In the genomic region with DNA sequence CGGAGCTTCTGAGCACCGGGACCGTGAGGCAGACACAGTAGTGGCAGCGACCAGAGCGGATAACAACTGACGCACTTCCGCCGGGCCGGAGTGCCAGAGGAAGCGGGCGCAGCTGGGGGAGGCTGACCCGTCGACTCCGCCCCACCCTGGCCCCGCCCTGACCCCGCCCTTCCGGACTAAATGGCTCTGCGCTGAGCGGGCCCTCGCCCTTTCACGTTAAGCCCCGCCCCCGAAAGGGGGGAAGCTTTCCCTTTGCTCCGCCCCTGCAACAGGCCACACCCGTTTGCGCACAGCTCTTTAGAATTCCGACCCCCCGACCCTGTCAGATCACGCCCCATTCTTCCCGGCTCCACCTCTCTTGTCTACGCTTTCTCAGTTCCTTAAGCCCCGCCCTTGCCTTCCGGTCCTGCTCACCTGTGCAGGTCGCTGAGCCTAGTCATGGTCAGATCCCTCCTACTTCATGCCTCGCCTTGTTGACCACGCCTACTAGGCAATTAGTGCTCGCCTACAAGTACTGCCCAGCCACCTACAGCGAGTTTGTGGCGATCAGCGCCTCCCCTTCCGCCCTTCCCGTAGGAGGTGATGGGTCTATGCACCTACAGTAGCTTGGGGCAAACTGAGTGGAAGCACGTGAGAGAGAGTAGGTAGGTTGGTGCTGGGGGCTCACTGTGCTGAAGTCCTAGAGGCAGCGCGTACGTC, we compare ENCODE assay signal across 8 mouse cellular contexts. TPM values are rescaled to one million over a fixed set of nuclear protein-coding genes. Genes with fewer than 3 reads are reported as not detected.
DNase-seq lines count a peak whose midpoint lies in the region; ATAC-seq lines count a peak whose summit lies in the region.

A gene (minus strand): TSS at position 68 of the 699 bp plus-strand sequence.

- H3K9ac ChIP-seq in lung, embryonic 16.5 days (ENCODE audit: low read length): peak within 1 kb of the TSS; percentile 87

- under 1% methylated on average over 41 of the region's 46 CpGs for WGBS in lung, embryonic 16.5 days

- no peaks in the 10 kb centered on the region for H3K9me3 ChIP-seq in lung, embryonic 16.5 days (ENCODE audit: control insufficient read depth, low read length)

- no peaks in the 10 kb centered on the region for H3K27me3 ChIP-seq in lung, embryonic 16.5 days (ENCODE audit: control insufficient read depth, insufficient read depth, low read depth, low read length)

- peaks cover 13% of the 10 kb centered on the region for H3K4me1 ChIP-seq in lung, embryonic 16.5 days (replicated peaks; ENCODE audit: control insufficient read depth, insufficient read depth, low read length)

- ATAC-seq in hematopoietic stem cell, adult 5-6 weeks (replicated peaks in 1 of 2; ENCODE audit: insufficient read depth in 1 of 2, low FRiP score in 2 of 2, low TSS enrichment in 1 of 2, low read depth in 1 of 2, poor library complexity in 2 of 2, severe bottlenecking in 2 of 2): peak; percentile 76 to 79
- ATAC-seq in lung, embryonic 16.5 days (ENCODE audit: low read depth): peak; percentile 96

- H3K4me3 ChIP-seq in lung, embryonic 16.5 days (ENCODE audit: low read length): peak within 1 kb of the TSS; percentile 89

- peak within 1 kb of the TSS; percentile 77 for H3K27ac ChIP-seq in lung, embryonic 16.5 days (ENCODE audit: low read length)

- peak; percentile 82 for DNase-seq in MEL-GATA-1-ER (ENCODE audit: extremely low read depth, low read depth)
- peak; percentile 91 for DNase-seq in cerebellum, adult 8-10 months
- DNase-seq in forelimb bud, embryonic 11.5 days (ENCODE audit: low read depth, low spot score): peak; percentile 97
- DNase-seq in layer of hippocampus, adult 9-10 months (ENCODE audit: low spot score): peak; percentile 84
- peak; percentile 81 for DNase-seq in ovary, postnatal 10 days (ENCODE audit: low spot score)
- peak; percentile 95 to 96 for DNase-seq in thymus, postnatal 10 days (ENCODE audit: low spot score in 2 of 2)

- no peaks in the 10 kb centered on the region for H3K36me3 ChIP-seq in lung, embryonic 16.5 days (ENCODE audit: control insufficient read depth, insufficient read depth, low read length)

- peak within 1 kb of the TSS; percentile 67 for H3K4me2 ChIP-seq in lung, embryonic 16.5 days (ENCODE audit: low read depth, low read length)

RNA-seq across cellular contexts. Expression of the gene that starts here (rescaled TPM):
- total RNA-seq in hematopoietic stem cell, adult 5-6 weeks (2017): 16.8 and 20.1 TPM in 2 replicates
- 5.2 and 5.5 TPM in 2 replicates for polyA plus RNA-seq in lung, embryonic 16.5 days (2015; fragmentation: Nextera tagmentation; extraction: Ambion mirVana)

Comparison
In these comparisons a context has a peak if more than half of its experiments do, and no peak if none do; other contexts are left out.
1. Peak in every context shown above with its lines: DNase-seq, ATAC-seq, H3K4me3 ChIP-seq and H3K27ac ChIP-seq.